Mouse (Mus musculus): ENCODE measurements around the gene Vegfd. TPM values are rescaled to one million over a fixed set of nuclear protein-coding genes. Genes with fewer than 3 reads are reported as not detected.

Gene Vegfd
- polyA plus RNA-seq, 1 experiment: 23.2 TPM

DNA sequence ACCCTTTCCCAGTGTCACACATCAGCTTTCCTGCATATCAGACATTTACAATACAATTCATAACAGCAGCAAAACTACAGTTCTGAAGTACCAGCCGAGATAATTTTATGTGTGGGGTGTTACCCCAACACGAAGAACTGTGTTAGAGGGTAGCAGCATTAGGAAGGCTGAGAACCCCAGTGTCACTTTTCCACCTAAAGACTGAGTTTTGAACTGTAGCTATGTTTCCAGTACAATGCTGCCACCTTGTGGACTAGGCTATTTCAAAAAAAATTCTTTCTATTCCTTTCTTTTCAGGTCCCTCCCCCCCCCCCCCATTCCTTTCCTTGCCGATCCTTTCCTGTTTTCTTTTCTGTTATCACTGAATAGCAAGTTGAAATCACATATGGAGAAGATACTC, 76.0 kb downstream of the Vegfd start:
- TF ChIP-seq POLR2A (IDR thresholded peaks at IDR 0.05; ENCODE audit: borderline replicate concordance, extremely low read depth, low read depth, low read length): no peak
- TF ChIP-seq CTCF (IDR thresholded peaks at IDR 0.05; ENCODE audit: insufficient read depth, low read length): 0 out of 2 replicates have a peak, but pooled peaks have one; percentile 16
- no peaks in the 10 kb centered on the region for H3K4me1 ChIP-seq (ENCODE audit: control insufficient read depth, insufficient read depth, low read length)
- WGBS: 36% methylated on average over 3 of the region's 3 CpGs
- DNase-seq: no peak
- H3K4me3 ChIP-seq (replicated peaks; ENCODE audit: extremely low read depth, low read depth, low read length): no peak overlapping the region

Other genes starting within 250 kb of the Vegfd start
- 1.9 and 3.3 TPM in 2 replicates for gene Ace2, start 234.0 kb upstream of the Vegfd start, polyA plus RNA-seq (2012; rRNA removed)
- 1.4 and 2.7 TPM in 2 replicates for gene Bmx, start 115.2 kb upstream of the Vegfd start, polyA plus RNA-seq (2012; rRNA removed)
- gene Pir, start 104.0 kb upstream of the Vegfd start, polyA plus RNA-seq (2012; rRNA removed): 11.1 and 11.9 TPM in 2 replicates
- gene Piga, start 46.4 kb downstream of the Vegfd start, polyA plus RNA-seq (2012; rRNA removed): 1.9 and 3.7 TPM in 2 replicates
- 0.62 and 3.0 TPM in 2 replicates for gene Asb11, start 63.6 kb downstream of the Vegfd start, polyA plus RNA-seq (2012; rRNA removed)
- gene Asb9, start 132.9 kb downstream of the Vegfd start, polyA plus RNA-seq (2012; rRNA removed): not detected in 2 replicates

All from lung, adult 2 months (tissue).